Mouse (Mus musculus): ENCODE measurements at regions not wholly inside any gene's neighbourhood (a gene's known extent, or its start where the extent isn't known, plus 50 kb on each side); places are given as distances from the start of the nearest gene placed in this dataset.

DNA sequence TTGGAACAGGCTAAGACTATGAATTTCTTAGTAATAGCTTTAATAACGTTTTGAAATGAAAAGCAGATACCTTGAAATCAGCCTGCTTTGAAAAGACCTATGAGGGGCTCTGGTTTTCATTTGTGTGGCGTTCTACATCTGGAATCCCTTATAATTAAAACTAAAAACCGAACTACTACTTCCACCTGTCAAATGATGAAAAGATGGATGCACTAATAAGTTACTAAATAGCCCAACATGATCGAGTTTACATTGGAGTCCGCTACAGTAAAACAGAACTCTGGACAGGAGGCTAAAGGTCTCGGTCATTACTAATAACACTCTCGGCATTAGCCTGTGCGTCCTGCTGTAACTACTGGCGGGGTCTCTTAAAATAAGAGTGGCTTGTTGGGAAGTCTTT, 154.3 kb upstream of the Cdkn3 start:
- WGBS: 30% methylated on average over 9 of the region's 9 CpGs
- H3K36me3 ChIP-seq (replicated peaks): no peaks in the 10 kb centered on the region
- no peak overlapping the region for H3K4me3 ChIP-seq
- peaks cover 53% of the 10 kb centered on the region for H3K27me3 ChIP-seq (replicated peaks; ENCODE audit: low read depth, poor library complexity, severe bottlenecking)
- peaks cover 48% of the 10 kb centered on the region for H3K4me1 ChIP-seq
- H3K9me3 ChIP-seq: peaks cover 7% of the 10 kb centered on the region; the same call in 1 of the 2 replicates
- no peak overlapping the region for H3K27ac ChIP-seq (replicated peaks)
- DNase-seq (ENCODE audit: low spot score): no peak

DNA sequence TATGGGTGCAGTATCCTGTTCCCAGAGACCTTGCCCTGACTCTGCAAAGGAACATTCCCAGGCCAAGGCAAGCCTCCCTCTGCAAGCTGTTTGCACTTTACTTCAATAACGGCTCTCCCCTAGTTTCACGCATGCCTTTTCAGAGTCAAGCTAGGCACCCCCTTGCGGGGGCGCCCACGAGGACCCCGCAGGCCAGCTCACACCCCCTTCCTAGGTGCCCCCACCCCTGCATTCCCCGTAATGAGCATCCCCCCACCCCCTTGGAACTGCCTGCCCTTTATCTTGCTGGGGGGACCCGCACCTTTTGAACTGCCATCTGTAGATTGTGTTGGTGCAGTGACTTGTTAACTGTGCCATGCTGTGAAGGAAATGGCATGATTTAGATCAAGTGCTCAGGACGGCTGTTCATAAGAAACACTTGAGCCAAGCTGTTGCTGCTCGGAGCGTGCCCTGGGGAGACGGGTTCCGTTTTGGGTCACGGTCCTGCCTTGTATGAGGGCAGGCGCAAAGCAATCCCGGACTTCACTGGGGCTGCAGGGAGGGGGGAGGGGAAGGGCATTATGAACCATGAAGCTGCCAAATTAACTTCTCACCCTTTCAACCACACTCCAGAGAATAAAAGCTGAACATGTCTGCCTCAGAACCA, 155.3 kb upstream of the Cdkn3 start:
- Histone ChIP-seq H3K27me3 (replicated peaks; ENCODE audit: low read depth, poor library complexity, severe bottlenecking) (peaks cover 53% of the 10 kb centered on the region), H3K27ac (replicated peaks) (peak overlapping the region; percentile 77), H3K4me1 (peaks cover 42% of the 10 kb centered on the region), H3K9me3 (peaks cover 7% of the 10 kb centered on the region; the same call in 1 of the 2 replicates), H3K36me3 (replicated peaks) (no peaks in the 10 kb centered on the region), H3K4me3 (peak overlapping the region; percentile 39)
- DNase-seq (ENCODE audit: low spot score): peak; percentile 82
- WGBS: 14% methylated on average over 16 of the region's 16 CpGs

DNA sequence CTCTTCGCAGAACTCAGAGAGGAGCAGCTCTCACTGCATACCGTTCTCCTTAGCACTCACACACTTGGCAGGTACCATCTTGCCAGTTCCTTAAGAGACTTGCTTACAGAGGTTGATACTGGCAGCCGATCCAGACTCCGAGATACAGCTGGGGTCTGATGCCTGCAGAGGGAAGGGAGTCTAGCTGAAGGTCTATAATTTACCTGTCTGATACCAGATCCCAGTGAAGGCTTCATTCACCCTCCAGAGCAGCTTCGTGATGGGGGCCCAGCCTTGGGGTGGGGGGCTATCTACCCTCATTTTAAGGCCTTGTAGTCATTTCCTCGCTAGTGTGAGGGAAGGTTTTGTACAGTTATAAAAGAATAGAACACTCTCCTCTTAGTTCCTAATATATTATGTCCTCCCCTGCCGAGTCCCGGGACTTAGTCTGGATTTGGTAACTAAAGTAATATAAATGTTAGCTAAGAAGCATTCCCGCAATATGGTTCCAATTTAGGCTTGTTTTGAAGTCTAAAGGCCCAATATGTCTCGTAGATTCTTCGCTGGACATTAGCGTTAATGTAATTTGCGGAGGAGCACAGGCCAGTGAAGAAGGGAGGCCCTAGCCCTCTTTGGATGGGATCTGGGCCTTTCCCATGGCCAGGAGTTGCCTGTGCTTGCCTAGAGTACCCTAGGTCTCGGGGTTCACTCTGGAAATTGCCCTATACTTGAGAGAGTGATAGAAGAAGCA, 156.0 kb upstream of the Cdkn3 start:
- H3K36me3 ChIP-seq (replicated peaks): no peaks in the 10 kb centered on the region
- H3K9me3 ChIP-seq: peaks cover 7% of the 10 kb centered on the region; the same call in 1 of the 2 replicates
- H3K4me3 ChIP-seq: peak overlapping the region; percentile 39
- H3K27ac ChIP-seq (replicated peaks): peak overlapping the region; percentile 77
- H3K27me3 ChIP-seq (replicated peaks; ENCODE audit: low read depth, poor library complexity, severe bottlenecking): peaks cover 48% of the 10 kb centered on the region
- no peak for DNase-seq (ENCODE audit: low spot score)
- peaks cover 39% of the 10 kb centered on the region for H3K4me1 ChIP-seq
- WGBS: 56% methylated on average over 14 of the region's 14 CpGs

DNA sequence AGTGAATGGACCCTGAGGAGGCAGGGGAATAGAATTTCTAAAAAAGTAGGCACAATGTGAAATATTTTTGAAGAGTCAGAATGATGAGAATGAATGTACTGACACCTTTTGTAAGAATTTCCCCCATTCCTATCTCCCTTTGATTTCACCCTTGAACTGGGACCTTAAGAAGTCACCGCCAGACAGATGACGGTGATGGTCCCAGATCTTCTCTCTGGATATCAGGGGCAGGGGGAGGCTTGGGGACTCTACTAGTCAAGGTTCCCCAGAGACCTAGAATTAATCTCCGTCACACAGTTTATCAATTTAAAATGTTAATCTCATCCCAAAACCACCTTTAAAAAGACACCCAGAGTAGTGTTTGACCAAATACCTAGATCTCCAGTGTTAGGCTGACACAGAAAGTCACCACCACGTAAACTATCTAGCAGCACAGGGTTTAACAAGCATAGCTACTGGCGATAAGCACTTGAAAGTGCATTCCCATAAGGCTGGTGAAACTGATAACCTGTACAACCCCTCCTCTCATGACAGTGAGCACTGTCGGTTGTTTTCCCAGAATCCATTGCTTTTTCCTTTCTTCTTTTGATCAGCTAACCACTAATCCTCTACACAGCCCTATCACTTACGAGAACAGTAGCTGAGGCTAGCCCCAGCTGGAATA, 163.5 kb upstream of the Cdkn3 start:
- H3K36me3 ChIP-seq (replicated peaks): no peaks in the 10 kb centered on the region
- no peak for DNase-seq (ENCODE audit: low spot score)
- no peak overlapping the region for H3K27ac ChIP-seq (replicated peaks)
- no peak overlapping the region for H3K4me3 ChIP-seq
- WGBS: 88% methylated on average over 7 of the region's 7 CpGs
- H3K9me3 ChIP-seq: no peaks in the 10 kb centered on the region
- peaks cover 20% of the 10 kb centered on the region for H3K27me3 ChIP-seq (replicated peaks; ENCODE audit: low read depth, poor library complexity, severe bottlenecking)
- H3K4me1 ChIP-seq: peaks cover 21% of the 10 kb centered on the region

DNA sequence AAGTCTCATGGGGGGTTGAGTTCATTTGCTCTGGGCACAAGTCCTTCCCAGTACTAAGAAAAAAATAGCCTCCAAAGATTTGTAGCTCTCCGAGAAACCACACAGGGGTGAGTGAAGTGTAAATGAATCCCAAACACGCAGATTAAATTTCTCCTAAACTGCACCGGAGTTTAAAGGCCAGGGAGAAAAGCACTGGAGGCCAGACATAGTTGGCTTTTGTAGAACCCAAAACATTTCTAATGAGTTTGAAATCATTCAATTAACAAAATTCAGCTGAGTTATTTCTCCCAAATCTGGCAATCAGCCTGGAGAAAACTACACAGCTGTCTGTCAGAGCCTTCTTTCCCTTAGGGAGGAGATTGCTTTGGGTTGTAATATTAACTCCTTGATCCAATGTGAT, 166.2 kb upstream of the Cdkn3 start:
- H3K27me3 ChIP-seq (replicated peaks; ENCODE audit: low read depth, poor library complexity, severe bottlenecking): peaks cover 23% of the 10 kb centered on the region
- DNase-seq (ENCODE audit: low spot score): no peak
- 43% methylated on average over 3 of the region's 3 CpGs for WGBS

DNA sequence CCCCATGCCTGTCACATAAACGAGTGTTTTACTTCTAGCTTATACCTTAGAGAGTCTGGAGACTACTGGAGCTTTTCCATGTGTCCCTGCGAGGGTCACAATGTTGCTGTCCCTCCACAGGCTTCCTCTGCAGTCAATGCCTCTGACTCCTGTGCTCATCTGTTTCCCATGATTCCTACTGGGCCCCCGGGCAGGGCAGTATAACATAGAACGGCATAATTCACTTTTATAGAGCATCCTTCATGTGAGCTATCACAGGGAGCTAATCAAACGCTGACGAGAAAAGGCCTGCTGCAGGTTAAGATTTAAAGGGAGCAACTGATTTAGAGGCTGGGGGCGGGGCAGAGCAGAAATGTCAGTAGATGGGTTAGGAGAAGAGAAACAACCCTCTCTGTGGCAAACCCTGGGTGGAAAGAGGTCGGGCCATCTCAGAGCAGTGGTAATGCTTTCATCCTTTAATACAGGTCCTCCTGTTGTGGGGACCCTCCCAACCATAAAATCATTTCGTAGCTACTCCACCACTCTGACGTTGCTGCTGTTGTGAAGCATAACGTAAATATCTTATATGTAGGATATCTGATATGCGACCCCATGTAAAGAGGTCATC, 168.5 kb upstream of the Cdkn3 start:
- no peak for DNase-seq (ENCODE audit: low spot score)
- Histone ChIP-seq H3K4me3 (no peak overlapping the region), H3K27me3 (replicated peaks; ENCODE audit: low read depth, poor library complexity, severe bottlenecking) (peaks cover 23% of the 10 kb centered on the region), H3K4me1 (peaks cover 28% of the 10 kb centered on the region), H3K27ac (replicated peaks) (no peak overlapping the region), H3K9me3 (no peaks in the 10 kb centered on the region), H3K36me3 (replicated peaks) (no peaks in the 10 kb centered on the region)
- WGBS: 79% methylated on average over 12 of the region's 12 CpGs

More for the DNA sequence above, 166.2 kb upstream of the Cdkn3 start:
- Histone ChIP-seq H3K4me1 (peaks cover 25% of the 10 kb centered on the region), H3K36me3 (replicated peaks) (no peaks in the 10 kb centered on the region), H3K27ac (replicated peaks) (no peak overlapping the region), H3K9me3 (no peaks in the 10 kb centered on the region), H3K4me3 (no peak overlapping the region)

DNA sequence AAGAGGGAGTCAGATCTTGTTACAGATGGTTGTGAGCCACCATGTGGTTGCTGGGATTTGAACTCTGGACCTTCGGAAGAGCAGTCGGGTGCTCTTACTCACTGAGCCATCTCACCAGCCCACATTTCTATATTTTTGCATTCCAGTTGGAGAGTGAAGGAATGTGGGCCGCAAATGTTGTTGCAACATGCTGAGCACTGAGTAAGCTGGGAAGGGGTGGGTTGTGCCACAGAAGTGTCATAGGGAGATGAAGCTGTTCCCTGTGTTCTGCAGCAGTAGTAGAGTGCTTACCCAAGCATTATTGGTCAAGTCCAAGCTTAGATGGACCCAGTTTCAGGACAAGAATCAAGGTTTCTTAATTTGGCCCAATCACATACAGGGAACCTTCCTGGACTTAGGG, 169.1 kb upstream of the Cdkn3 start:
- no peaks in the 10 kb centered on the region for H3K36me3 ChIP-seq (replicated peaks)
- H3K4me3 ChIP-seq: no peak overlapping the region
- peaks cover 31% of the 10 kb centered on the region for H3K4me1 ChIP-seq
- DNase-seq (ENCODE audit: low spot score): no peak
- 97% methylated on average over 3 of the region's 3 CpGs for WGBS
- H3K27ac ChIP-seq (replicated peaks): no peak overlapping the region
- H3K9me3 ChIP-seq: no peaks in the 10 kb centered on the region
- H3K27me3 ChIP-seq (replicated peaks; ENCODE audit: low read depth, poor library complexity, severe bottlenecking): peaks cover 23% of the 10 kb centered on the region

DNA sequence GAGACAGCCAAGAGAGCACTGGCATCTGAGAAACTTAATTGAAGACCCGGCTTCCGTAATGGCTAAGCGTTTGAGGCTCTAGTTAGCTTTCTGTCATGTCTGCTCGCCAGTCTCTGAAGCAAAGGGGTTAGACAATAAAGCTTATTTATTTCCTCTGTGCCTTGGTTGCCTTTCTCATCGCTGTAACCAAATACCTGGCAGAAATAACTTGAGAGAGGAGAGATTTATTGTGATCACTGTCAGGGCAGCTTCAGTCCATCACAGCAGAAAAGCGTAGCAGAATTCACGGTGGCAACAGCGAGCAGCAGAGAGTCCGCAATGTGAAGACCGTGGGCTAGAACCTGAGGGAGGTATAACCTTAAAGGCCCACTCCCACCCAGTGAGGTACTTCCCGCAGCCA, 174.2 kb upstream of the Cdkn3 start:
- WGBS: 86% methylated on average over 11 of the region's 11 CpGs
- DNase-seq (ENCODE audit: low spot score): no peak
- Histone ChIP-seq H3K4me3 (no peak overlapping the region), H3K36me3 (replicated peaks) (no peaks in the 10 kb centered on the region), H3K27ac (replicated peaks) (no peak overlapping the region), H3K9me3 (no peaks in the 10 kb centered on the region), H3K27me3 (replicated peaks; ENCODE audit: low read depth, poor library complexity, severe bottlenecking) (peaks cover 5% of the 10 kb centered on the region; the same call in 1 of the 2 replicates), H3K4me1 (peaks cover 18% of the 10 kb centered on the region; the same call in 1 of the 2 replicates)

DNA sequence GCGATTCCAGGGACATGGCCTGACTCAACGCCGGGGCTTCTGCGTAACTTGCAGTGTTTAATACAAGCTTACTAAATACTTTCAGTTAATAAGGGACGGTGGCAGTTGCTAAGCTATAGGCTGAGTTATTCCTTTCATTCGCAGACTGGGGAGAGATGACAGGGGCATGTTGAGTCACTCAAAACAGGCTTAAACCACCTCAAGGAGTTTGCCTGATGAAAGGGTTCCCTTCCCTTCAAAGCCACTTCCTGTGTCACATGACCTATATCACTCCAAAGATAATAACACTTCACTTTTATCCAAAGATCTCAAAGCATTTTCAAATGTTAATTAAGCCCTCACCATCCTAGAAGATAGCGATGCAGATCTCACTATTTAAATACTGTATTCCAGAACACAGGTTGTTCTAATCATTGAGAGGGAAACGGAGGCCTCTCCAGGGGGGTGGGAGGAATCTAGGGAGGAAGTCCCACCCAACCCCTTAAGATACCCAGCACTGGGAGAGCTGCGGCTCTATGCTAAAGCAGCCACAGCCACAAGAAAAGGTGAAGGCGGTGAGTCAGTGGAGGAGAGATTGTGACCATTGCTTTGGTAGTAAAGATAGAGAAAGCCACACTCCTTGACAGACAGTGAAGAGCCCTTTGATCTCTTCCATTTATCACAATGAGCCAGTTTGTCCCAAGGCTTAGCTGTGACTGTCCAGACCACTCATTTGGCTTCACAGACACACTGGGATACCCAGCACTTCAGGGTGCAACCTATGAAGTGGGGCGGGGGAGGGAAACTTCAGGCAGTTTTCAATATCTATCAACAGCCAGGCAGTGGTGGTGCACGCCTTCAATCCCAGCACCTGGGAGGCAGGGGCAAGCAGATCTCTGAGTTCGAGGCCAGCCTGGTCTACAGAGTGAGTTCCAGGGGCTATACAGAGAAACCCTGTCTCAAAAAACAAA, 182.0 kb upstream of the Cdkn3 start:
- H3K9me3 ChIP-seq: no peaks in the 10 kb centered on the region
- WGBS: 67% methylated on average over 13 of the region's 13 CpGs
- no peak for DNase-seq (ENCODE audit: low spot score)
- H3K36me3 ChIP-seq (replicated peaks): no peaks in the 10 kb centered on the region
- no peak overlapping the region for H3K27ac ChIP-seq (replicated peaks)
- H3K4me1 ChIP-seq: peaks cover 45% of the 10 kb centered on the region
- no peak overlapping the region for H3K4me3 ChIP-seq
- H3K27me3 ChIP-seq (replicated peaks; ENCODE audit: low read depth, poor library complexity, severe bottlenecking): peaks cover 4% of the 10 kb centered on the region; the same call in 1 of the 2 replicates

DNA sequence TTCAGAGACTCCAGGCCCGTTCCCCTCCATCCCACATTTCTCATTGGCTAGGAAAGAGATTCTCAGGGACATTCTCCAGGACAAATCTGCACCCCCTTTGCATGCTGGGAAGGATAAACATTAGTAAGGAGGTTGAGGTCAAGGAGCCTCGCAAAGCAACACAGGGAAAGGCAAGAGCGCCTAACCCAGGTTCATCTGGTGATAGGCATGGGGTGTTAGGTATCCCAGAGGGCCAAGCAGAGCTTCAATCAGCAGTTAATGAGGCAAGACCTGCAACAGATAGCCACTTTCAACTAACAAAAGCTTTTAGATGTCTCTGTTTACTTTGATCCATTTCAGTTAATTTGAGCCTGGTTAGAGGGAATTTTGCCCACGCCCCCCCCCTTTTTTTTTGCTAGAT, 184.5 kb upstream of the Cdkn3 start:
- no peaks in the 10 kb centered on the region for H3K9me3 ChIP-seq
- DNase-seq (ENCODE audit: low spot score): peak; percentile 21
- H3K27me3 ChIP-seq (replicated peaks; ENCODE audit: low read depth, poor library complexity, severe bottlenecking): peaks cover 17% of the 10 kb centered on the region; the same call in 1 of the 2 replicates
- H3K4me3 ChIP-seq: no peak overlapping the region
- H3K36me3 ChIP-seq (replicated peaks): no peaks in the 10 kb centered on the region
- WGBS: 45% methylated on average over 4 of the region's 4 CpGs
- H3K27ac ChIP-seq (replicated peaks): peak overlapping the region; percentile 57
- H3K4me1 ChIP-seq: peaks cover 45% of the 10 kb centered on the region

DNA sequence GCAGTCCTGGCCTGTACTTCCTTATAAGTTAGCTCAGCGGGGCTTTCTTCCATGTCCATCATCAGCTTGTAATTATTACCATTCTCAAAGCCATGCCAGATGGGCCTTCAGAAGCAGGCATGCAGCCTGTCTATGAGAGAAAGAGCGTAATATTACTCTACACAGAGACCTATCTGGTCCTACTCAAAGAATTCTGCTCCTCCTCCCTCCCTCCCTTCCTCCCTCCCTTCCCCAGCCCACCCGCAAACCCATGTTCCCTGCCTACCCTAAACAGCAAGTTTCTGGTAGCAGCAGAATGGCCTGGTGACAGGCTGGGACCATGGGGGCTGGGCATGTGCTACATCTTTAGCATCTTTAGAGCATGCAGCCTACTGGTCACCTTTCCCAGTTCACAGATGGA, 184.9 kb upstream of the Cdkn3 start:
- H3K36me3 ChIP-seq (replicated peaks): no peaks in the 10 kb centered on the region
- peaks cover 17% of the 10 kb centered on the region; the same call in 1 of the 2 replicates for H3K27me3 ChIP-seq (replicated peaks; ENCODE audit: low read depth, poor library complexity, severe bottlenecking)
- WGBS: 42% methylated on average over 3 of the region's 3 CpGs
- peaks cover 45% of the 10 kb centered on the region for H3K4me1 ChIP-seq
- no peak overlapping the region for H3K4me3 ChIP-seq
- peak overlapping the region; percentile 57 for H3K27ac ChIP-seq (replicated peaks)
- peak; percentile 43 for DNase-seq (ENCODE audit: low spot score)
- no peaks in the 10 kb centered on the region for H3K9me3 ChIP-seq
